Mouse (Mus musculus) CH12.LX (cell line): ENCODE data around the gene Gpx8.

Experiments
- CTCF ChIP-seq, 2 experiments: IDR thresholded peaks in 1 of 2; conservative IDR thresholded peaks in 1 of 2; 2 replicates each; pipeline ENCODE4 v1.5.1; 2011 to 2012; ENCODE audit warnings: low read depth in 2 of 2, low read length in 2 of 2, improper control_type of control experiment in 1 of 2, inconsistent platforms in 1 of 2, mild to moderate bottlenecking in 1 of 2, moderate library complexity in 1 of 2
- EP300 ChIP-seq: IDR thresholded peaks from 2 replicates; pipeline ENCODE4 v1.6.1; 2011; ENCODE audit warnings: low read length, improper control_type of control experiment
- ETS1 ChIP-seq: conservative IDR thresholded peaks from 2 replicates; pipeline ENCODE4 v1.6.1; 2012; ENCODE audit warnings: low read depth, mild to moderate bottlenecking, inconsistent platforms, low read length, improper control_type of control experiment, moderate library complexity
- POLR2A ChIP-seq: IDR thresholded peaks from 2 replicates; pipeline ENCODE4 v1.6.1; 2011; ENCODE audit warnings: low read depth, mild to moderate bottlenecking, improper control_type of control experiment, low read length
- SIN3A ChIP-seq: IDR thresholded peaks from 2 replicates; pipeline ENCODE4 v1.6.1; 2012; ENCODE audit warnings: low read length, improper control_type of control experiment, inconsistent platforms
- USF1 ChIP-seq: IDR thresholded peaks from 2 replicates; pipeline ENCODE4 v1.6.1; 2014; ENCODE audit warnings: low read depth, mild to moderate bottlenecking, inconsistent platforms, low read length, improper control_type of control experiment
- ZNF384 ChIP-seq: IDR thresholded peaks from 2 replicates; pipeline ENCODE4 v1.6.1; 2012; ENCODE audit warnings: low read depth, low read length, improper control_type of control experiment, inconsistent platforms

GRCm38 (mm10) chr13:113047018-113047417, 808 bp upstream of the Gpx8 start:
- TF ChIP-seq POLR2A (no peak), EP300 (no peak), CTCF (conservative IDR thresholded peaks at IDR 0.05 in 1 of 2, IDR thresholded peaks at IDR 0.05 in 1 of 2; ENCODE audit: low read depth in 2 of 2, low read length in 2 of 2) (no peak), ZNF384 (no peak), SIN3A (no peak), USF1 (no peak), ETS1 (no peak)
